Mouse (Mus musculus): ENCODE results near the gene Ccdc92.

DNA sequence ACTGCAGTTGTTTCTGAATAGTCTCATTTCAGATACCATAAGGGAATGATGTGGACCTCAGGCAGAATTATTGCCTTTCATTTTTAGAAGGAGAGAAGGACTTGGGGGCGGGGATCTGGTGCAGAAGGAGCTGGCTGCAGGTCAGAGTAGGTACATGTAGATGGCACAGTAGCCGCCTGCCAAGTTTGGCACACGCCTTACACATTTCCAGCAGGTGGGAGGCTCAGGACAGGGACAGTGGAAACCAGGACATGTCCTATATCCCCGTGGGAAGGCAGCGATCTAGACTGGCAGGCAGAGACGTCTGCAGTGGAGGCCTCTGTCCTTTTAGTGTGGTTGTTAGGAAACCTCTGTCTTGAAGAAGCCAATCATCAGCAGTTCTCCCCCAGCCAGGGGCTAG lies 17.6 kb upstream of the Ccdc92 start:
- TF ChIP-seq CTCF (IDR thresholded peaks at IDR 0.05): no peak
- no peak for TF ChIP-seq POLR2A (IDR thresholded peaks at IDR 0.05; ENCODE audit: insufficient read depth, low read depth, low read length)

Data from heart, adult 2 months (tissue).